Mouse (Mus musculus) heart, adult 2 months (tissue): ENCODE results near the gene Zfp420. TPM values are rescaled to one million over a fixed set of nuclear protein-coding genes. Genes with fewer than 3 reads are reported as not detected.

ENCODE experiments used
- DNase-seq, 2 experiments: peaks; one replicate each; pipeline ENCODE4 v3.0.0; 2021
- H3K27ac ChIP-seq: fragments of 200-600 bp; 2 replicates; pipeline ENCODE4 v1.8.1; 2022
- H3K27me3 ChIP-seq: fragments of 200-500 bp; 2 replicates; pipeline ENCODE4 v1.6.1; 2012; ENCODE audit warnings: mild to moderate bottlenecking, low read length, inconsistent platforms, mixed read lengths; ENCODE audit not compliant: control insufficient read depth, insufficient read depth
- H3K36me3 ChIP-seq: fragments of 200-500 bp; 2 replicates; pipeline ENCODE4 v1.6.1; 2012; ENCODE audit warnings: low read length, inconsistent platforms; ENCODE audit not compliant: control insufficient read depth, insufficient read depth
- H3K4me1 ChIP-seq: fragments of 200-500 bp; 2 replicates; pipeline ENCODE4 v1.6.1; 2011; ENCODE audit warnings: low read length; ENCODE audit not compliant: control insufficient read depth, insufficient read depth
- H3K4me3 ChIP-seq: fragments of 200-600 bp; 2 replicates; pipeline ENCODE4 v1.8.1; 2022
- H3K79me2 ChIP-seq: fragments of 200-500 bp; replicated peaks from 2 replicates; pipeline ENCODE4 v1.6.1; 2012; ENCODE audit warnings: mild to moderate bottlenecking, inconsistent platforms, low read length, moderate library complexity, mixed read lengths; ENCODE audit not compliant: control insufficient read depth, insufficient read depth
- H3K9ac ChIP-seq: fragments of 200-500 bp; 2 replicates; pipeline ENCODE4 v1.6.1; 2012; ENCODE audit warnings: low read depth, mild to moderate bottlenecking, control low read depth, inconsistent platforms, low read length, mixed read lengths
- CTCF ChIP-seq: fragments of 200-600 bp; IDR thresholded peaks from 2 replicates; pipeline ENCODE4 v1.8.1; 2022; ENCODE audit warnings: antibody characterized with exemption, mild to moderate bottlenecking, moderate library complexity
- EP300 ChIP-seq: fragments of 200-500 bp; IDR thresholded peaks from 2 replicates; pipeline ENCODE4 v1.6.1; 2011; ENCODE audit warnings: low read depth, low read length, control low read depth; ENCODE audit not compliant: insufficient read depth
- POLR2A ChIP-seq: fragments of 200-500 bp; IDR thresholded peaks from 2 replicates; pipeline ENCODE4 v1.6.1; 2011; ENCODE audit warnings: mild to moderate bottlenecking, low read depth, low read length, control low read depth; ENCODE audit not compliant: insufficient read depth
- WGBS: fragments of 180-500 bp; shearing (Covaris S2); methylation state at CpG from one replicate; pipeline ENCODE4 v1.1.7; 2018; 5-methylcytosine and 5-hydroxymethylcytosine counted together
- intact Hi-C: fragments of 180-260 bp; cut with DNase I; formaldehyde crosslinking; loops from one replicate; pipeline ENCODE4 v1.15.1; 2025
- polyA plus RNA-seq: library from polyadenylated mRNA; depleted of rRNA; stranded (reverse); fragments of >200 nt; gene quantifications from 2 replicates; pipeline ENCODE4 v1.2.3, GENCODE M21; 2012
- total RNA-seq, 2 experiments: library from RNA; stranded (reverse); gene quantifications; 2 replicates each; pipeline ENCODE4 v1.2.3; 2021

Gene Zfp420
- total and polyA plus RNA-seq, 3 experiments = 1.1 to 4.5 (median 3.8) TPM

GRCm38 (mm10) chr7:29906682-29907058, 46.9 kb downstream of the Zfp420 start:
- Histone ChIP-seq H3K4me3 (peak overlapping the region; percentile 72), H3K79me2 (peaks cover 3% of the 10 kb centered on the region; the same call in 1 of the 2 replicates), H3K9ac (peak overlapping the region; percentile 49; the same call in 1 of the 2 replicates), H3K4me1 (no peaks in the 10 kb centered on the region; the same call in 1 of the 2 replicates), H3K36me3 (peaks cover 5% of the 10 kb centered on the region), H3K27me3 (no peaks in the 10 kb centered on the region), H3K27ac (peak overlapping the region; percentile 91)
- WGBS = 21% methylated on average over 8 of the region's 8 CpGs
- intact Hi-C loops = loop anchor here (2.0 to 5.0 kb wide), 4 partner anchors 90 to 186 kb away; partner anchors contain the start of genes Gm26920, Zfp14, Zfp260 and Zfp566
- no peak for TF ChIP-seq POLR2A
- no peak for TF ChIP-seq EP300
- no peak for DNase-seq

- H3K27me3 ChIP-seq = no peaks in the 10 kb centered on the region
- intact Hi-C loops = loop anchor here (2.0 to 5.0 kb wide), 4 partner anchors 90 to 185 kb away; partner anchors contain the start of genes Gm26920, Zfp14, Zfp260 and Zfp566
- no peak overlapping the region for H3K4me3 ChIP-seq
- H3K79me2 ChIP-seq = peaks cover 3% of the 10 kb centered on the region; the same call in 1 of the 2 replicates
- peaks cover 5% of the 10 kb centered on the region for H3K36me3 ChIP-seq
- 87% methylated on average over 5 of the region's 5 CpGs for WGBS
- no peaks in the 10 kb centered on the region; the same call in 1 of the 2 replicates for H3K4me1 ChIP-seq
- DNase-seq = peak in 1 of 2 experiments; percentile 19
- TF ChIP-seq EP300 = no peak
- TF ChIP-seq POLR2A = no peak
- no peak for TF ChIP-seq CTCF
- H3K27ac ChIP-seq = peak overlapping the region; percentile 91; the same call in 1 of the 2 replicates
- H3K9ac ChIP-seq = no peak overlapping the region
Measured at GRCm38 (mm10) chr7:29907206-29907605, 47.4 kb downstream of the Zfp420 start.

DNA sequence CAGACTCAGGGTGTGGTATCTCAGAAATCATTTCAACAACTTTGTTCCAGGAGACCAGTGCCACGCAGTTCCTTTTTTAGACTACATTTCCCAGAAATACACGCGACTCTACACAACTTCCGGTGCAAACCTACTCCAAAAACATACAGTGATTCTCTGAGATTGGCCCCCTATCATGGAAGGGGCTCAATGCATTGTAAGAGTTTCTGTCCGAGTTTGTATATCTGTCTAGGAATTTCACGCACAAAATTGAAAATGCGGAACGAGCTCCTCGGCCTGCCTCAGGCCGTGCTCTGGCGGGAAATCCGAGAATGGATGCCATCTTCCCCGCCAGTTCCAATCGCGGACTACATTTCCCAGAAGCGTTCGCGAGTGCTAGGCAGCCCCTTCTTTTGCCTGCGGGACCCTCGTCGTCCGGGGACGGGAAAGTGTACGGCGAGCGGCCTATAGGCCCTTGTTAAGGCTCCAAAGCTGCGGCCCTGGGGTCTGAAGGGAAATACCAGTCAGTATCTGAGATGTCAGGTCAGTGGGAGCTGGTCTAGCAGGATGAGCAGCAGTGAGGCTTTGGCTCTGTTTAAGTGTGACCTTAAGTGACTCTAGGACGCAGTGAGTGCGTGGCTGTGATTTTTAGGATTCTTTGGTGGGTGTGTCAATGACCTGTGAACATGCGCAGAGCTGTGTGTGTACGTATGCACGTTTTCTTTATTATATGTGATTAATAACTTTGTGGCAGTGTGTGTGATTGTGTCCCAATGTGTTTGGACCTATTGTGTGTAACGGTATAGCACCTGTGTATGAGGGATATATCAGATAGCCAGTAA, 48.6 kb downstream of the Zfp420 start, which contains the start of gene Zfp383:
Zfp383 (plus strand) TSS at position 94 of the 821 bp plus-strand sequence.
- Histone ChIP-seq H3K4me1 (no peaks in the 10 kb centered on the region; the same call in 1 of the 2 replicates), H3K27ac (peak within 1 kb of the TSS; percentile 91), H3K79me2 (peaks cover 3% of the 10 kb centered on the region; the same call in 1 of the 2 replicates), H3K4me3 (peak within 1 kb of the TSS; percentile 69), H3K36me3 (peaks cover 7% of the 10 kb centered on the region), H3K27me3 (no peaks in the 10 kb centered on the region), H3K9ac (peak within 1 kb of the TSS; percentile 69)
- TF ChIP-seq EP300 (peak; percentile 62; the same call in 1 of the 2 replicates), POLR2A (peak; percentile 70), CTCF (no peak)
- DNase-seq = peak; percentile 88 to 90
- under 1% methylated on average over 33 of the region's 33 CpGs for WGBS
- intact Hi-C loops = loop anchor here (2.0 to 5.0 kb wide), 4 partner anchors 74 to 184 kb away; partner anchors contain the start of genes Gm26920, Zfp14, Zfp260 and Zfp566

DNA sequence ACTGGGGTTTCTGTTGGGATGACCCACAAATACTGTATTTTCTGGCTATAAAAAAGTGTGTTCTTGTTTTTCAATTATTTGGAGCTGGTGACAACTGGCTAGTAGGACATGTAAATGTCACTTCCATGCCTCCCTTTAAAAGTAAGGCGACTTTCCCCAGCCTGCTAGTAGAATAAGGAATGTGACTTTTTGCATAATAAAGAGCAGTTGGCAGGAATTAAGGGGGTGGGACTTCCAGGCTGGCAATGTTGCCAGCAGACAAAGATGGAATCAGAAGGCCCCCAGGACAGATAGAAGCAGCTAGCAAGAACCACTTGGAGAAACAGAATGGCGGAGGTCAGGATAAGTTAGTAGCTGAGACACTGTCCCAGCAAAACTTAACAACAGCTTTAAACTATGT, 50.5 kb downstream of the Zfp420 start:
- H3K9ac ChIP-seq = no peak overlapping the region
- H3K79me2 ChIP-seq = peaks cover 3% of the 10 kb centered on the region; the same call in 1 of the 2 replicates
- WGBS = 75% methylated on average over 2 of the region's 2 CpGs
- H3K4me3 ChIP-seq = no peak overlapping the region
- H3K27ac ChIP-seq = no peak overlapping the region
- H3K27me3 ChIP-seq = no peaks in the 10 kb centered on the region
- H3K36me3 ChIP-seq = peaks cover 11% of the 10 kb centered on the region
- H3K4me1 ChIP-seq = no peaks in the 10 kb centered on the region; the same call in 1 of the 2 replicates
- no peak for DNase-seq
- intact Hi-C loops = no loop called here
- TF ChIP-seq CTCF (no peak), POLR2A (no peak), EP300 (no peak)

GRCm38 (mm10) chr7:29912172-29912571, 52.4 kb downstream of the Zfp420 start:
- Histone ChIP-seq H3K79me2 (peaks cover 3% of the 10 kb centered on the region; the same call in 1 of the 2 replicates), H3K4me3 (no peak overlapping the region), H3K27me3 (no peaks in the 10 kb centered on the region), H3K4me1 (no peaks in the 10 kb centered on the region; the same call in 1 of the 2 replicates), H3K9ac (no peak overlapping the region), H3K36me3 (peaks cover 13% of the 10 kb centered on the region), H3K27ac (no peak overlapping the region)
- DNase-seq = no peak
- TF ChIP-seq CTCF = no peak
- TF ChIP-seq EP300 = no peak
- TF ChIP-seq POLR2A = no peak
- intact Hi-C loops = no loop called here
- WGBS = 96% methylated on average over 13 of the region's 13 CpGs
